Mouse (Mus musculus): ENCODE measurements around the gene Cryba4. TPM values are rescaled to one million over a fixed set of nuclear protein-coding genes. Genes with fewer than 3 reads are reported as not detected.

Cryba4 gene
- total RNA-seq (2012; rRNA removed): 0.25 TPM in 1 of 2 replicates, not detected in the other
- total RNA-seq (2014; rRNA removed): not detected in 2 replicates
- polyA plus RNA-seq (2012; ENCODE audit: insufficient read length, low read depth): not detected in 2 replicates

DNA sequence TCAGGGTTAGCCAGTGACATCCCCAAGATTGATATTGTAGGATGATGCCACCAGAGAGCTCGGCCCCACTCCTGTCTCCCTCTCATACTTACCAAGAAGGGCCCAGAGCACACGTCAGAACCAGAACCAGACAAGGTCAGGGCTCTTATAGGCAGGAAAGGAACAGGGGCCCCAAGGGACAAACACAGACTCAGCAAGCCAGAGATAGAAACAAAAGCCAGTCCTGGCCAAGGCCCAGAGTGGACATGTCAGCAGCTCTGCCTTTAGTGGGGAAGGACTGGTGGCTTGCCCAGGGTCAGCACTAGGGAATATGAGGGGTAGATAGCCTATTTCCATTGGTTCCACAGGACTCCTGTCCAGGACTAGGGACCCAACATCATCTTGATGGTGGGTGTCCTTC lies at the start of gene Cryba4:
Cryba4 (minus strand) TSS at position 119 of the 400 bp plus-strand sequence.
- H3K36me3 ChIP-seq (replicated peaks in 1 of 2; ENCODE audit: control insufficient read depth in 1 of 2, insufficient read depth in 1 of 2, low read length in 1 of 2): no peaks in the 10 kb centered on the region
- no peak within 1 kb of the TSS for H3K4me3 ChIP-seq (replicated peaks in 1 of 3; ENCODE audit: low read depth in 2 of 3, low read length in 2 of 3, poor library complexity in 1 of 3)
- dilution Hi-C loops (cut with MboI; ENCODE audit: extremely low pct_ligation_motif_present, extremely low pct_unique_long_range_greater_than_20kb, low sequenced_read_pairs): no loop called here
- no peak within 1 kb of the TSS for H3K27ac ChIP-seq (ENCODE audit: insufficient read depth, low read depth)
- H3K4me1 ChIP-seq (ENCODE audit: control insufficient read depth in 1 of 2, insufficient read depth in 2 of 2): peaks cover 0 to 6% of the 10 kb centered on the region in 2 experiments; a peak in 2 of 4 replicates
- no peak within 1 kb of the TSS for H3K4me2 ChIP-seq (ENCODE audit: insufficient read depth, low read depth, poor library complexity, severe bottlenecking)
- H3K9me3 ChIP-seq (replicated peaks; ENCODE audit: low read length): no peaks in the 10 kb centered on the region
- TF ChIP-seq RCOR1 (conservative IDR thresholded peaks at IDR 0.05; ENCODE audit: low read depth, low read length): no peak
- TF ChIP-seq ZMIZ1 (IDR thresholded peaks at IDR 0.05; ENCODE audit: low read depth, low read length): no peak
- TF ChIP-seq ETS1 (conservative IDR thresholded peaks at IDR 0.05; ENCODE audit: low read depth, low read length): no peak
- no peak for TF ChIP-seq ZNF384 (IDR thresholded peaks at IDR 0.05; ENCODE audit: low read depth, low read length)
- TF ChIP-seq USF1 (IDR thresholded peaks at IDR 0.05; ENCODE audit: low read depth, low read length): no peak
- no peak for TF ChIP-seq JUN (IDR thresholded peaks at IDR 0.05; ENCODE audit: insufficient read depth, low read depth, low read length)
- no peak for TF ChIP-seq EP300 (IDR thresholded peaks at IDR 0.05; ENCODE audit: low read length)
- TF ChIP-seq HCFC1 (IDR thresholded peaks at IDR 0.05; ENCODE audit: low read depth, low read length): no peak
- TF ChIP-seq TBP (conservative IDR thresholded peaks at IDR 0.05; ENCODE audit: low read depth, low read length): no peak
- no peak for TF ChIP-seq NRF1 (IDR thresholded peaks at IDR 0.05; ENCODE audit: low read depth, low read length)
- no peak for TF ChIP-seq MAFK (IDR thresholded peaks at IDR 0.05; ENCODE audit: insufficient replicate concordance, low read length)
- no peak for TF ChIP-seq TCF12 (IDR thresholded peaks at IDR 0.05; ENCODE audit: low read depth, low read length)
- no peak for TF ChIP-seq SMC3 (IDR thresholded peaks at IDR 0.05; ENCODE audit: low read depth, low read length)
- no peak for TF ChIP-seq MAZ (IDR thresholded peaks at IDR 0.05; ENCODE audit: low read depth, low read length)
- TF ChIP-seq ZC3H11A (IDR thresholded peaks at IDR 0.05; ENCODE audit: low read depth, low read length): no peak
- no peak for TF ChIP-seq USF2 (conservative IDR thresholded peaks at IDR 0.05; ENCODE audit: low read depth, low read length)
- TF ChIP-seq JUND (conservative IDR thresholded peaks at IDR 0.05; ENCODE audit: low read depth, low read length): no peak
- no peak for DNase-seq (ENCODE audit: extremely low read depth)
- in situ Hi-C loops (cut with MboI; ENCODE audit: low pct_ligation_motif_present, low pct_unique_long_range_greater_than_20kb, low sequenced_read_pairs): no loop called here
- H3K79me2 ChIP-seq (replicated peaks; ENCODE audit: control insufficient read depth, extremely low read depth, insufficient read depth, poor library complexity, severe bottlenecking): no peaks in the 10 kb centered on the region
- H3K9ac ChIP-seq (ENCODE audit: insufficient read depth, low read depth): no peak within 1 kb of the TSS
- peaks cover 70% of the 10 kb centered on the region for H3K27me3 ChIP-seq (replicated peaks)

DNA sequence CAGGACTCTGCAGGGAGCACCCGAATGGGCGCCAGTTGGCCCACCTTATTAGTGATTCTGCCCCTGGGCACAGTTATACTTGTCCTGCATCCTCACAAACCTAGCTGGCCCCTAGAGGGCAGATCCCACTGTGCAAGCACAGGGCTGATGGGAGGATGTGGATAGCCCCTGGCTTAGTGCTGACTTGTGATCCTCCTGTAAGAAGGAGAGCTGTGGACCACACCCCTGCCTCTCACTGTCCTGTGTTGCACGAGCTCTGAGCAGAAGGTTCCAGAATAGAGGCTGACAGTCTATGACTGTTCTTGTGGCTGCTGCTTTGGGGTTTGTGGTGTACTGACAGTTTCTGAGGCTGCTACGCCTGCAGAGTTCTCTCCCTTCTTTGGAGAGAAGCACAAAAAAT lies 49.4 kb upstream of the Cryba4 start:
- dilution Hi-C loops (cut with MboI; ENCODE audit: extremely low pct_ligation_motif_present, extremely low pct_unique_long_range_greater_than_20kb, low sequenced_read_pairs) (no loop called here), in situ Hi-C loops (cut with MboI; ENCODE audit: low pct_ligation_motif_present, low pct_unique_long_range_greater_than_20kb, low sequenced_read_pairs) (no loop called here)
- Histone ChIP-seq H3K79me2 (replicated peaks; ENCODE audit: control insufficient read depth, extremely low read depth, insufficient read depth, poor library complexity, severe bottlenecking) (no peaks in the 10 kb centered on the region), H3K9me3 (replicated peaks; ENCODE audit: low read length) (no peaks in the 10 kb centered on the region), H3K9ac (ENCODE audit: insufficient read depth, low read depth) (no peak overlapping the region), H3K4me2 (ENCODE audit: insufficient read depth, low read depth, poor library complexity, severe bottlenecking) (no peak overlapping the region), H3K4me1 (ENCODE audit: control insufficient read depth in 1 of 2, insufficient read depth in 2 of 2) (peaks cover 0 to 19% of the 10 kb centered on the region in 2 experiments; a peak in 3 of 4 replicates), H3K4me3 (replicated peaks in 1 of 3; ENCODE audit: low read depth in 2 of 3, low read length in 2 of 3, poor library complexity in 1 of 3) (no peak overlapping the region), H3K27ac (ENCODE audit: insufficient read depth, low read depth) (no peak overlapping the region), H3K36me3 (replicated peaks in 1 of 2; ENCODE audit: control insufficient read depth in 1 of 2, insufficient read depth in 1 of 2, low read length in 1 of 2) (peaks cover 0 to 48% of the 10 kb centered on the region in 2 experiments), H3K27me3 (replicated peaks) (no peaks in the 10 kb centered on the region)
- TF ChIP-seq MAZ (IDR thresholded peaks at IDR 0.05; ENCODE audit: low read depth, low read length) (no peak), TBP (conservative IDR thresholded peaks at IDR 0.05; ENCODE audit: low read depth, low read length) (no peak), E2F4 (IDR thresholded peaks at IDR 0.05; ENCODE audit: insufficient replicate concordance, low read depth, low read length) (no peak), MYC (IDR thresholded peaks at IDR 0.05; ENCODE audit: low read depth, low read length) (no peak), POLR2A (IDR thresholded peaks at IDR 0.05; ENCODE audit: low read depth, low read length) (no peak), RCOR1 (conservative IDR thresholded peaks at IDR 0.05; ENCODE audit: low read depth, low read length) (no peak), JUN (IDR thresholded peaks at IDR 0.05; ENCODE audit: insufficient read depth, low read depth, low read length) (no peak)
- no peak for DNase-seq (ENCODE audit: extremely low read depth)
